In genomic region chrX:84454473-84454872, GRCm38 (mm10) we compare ENCODE assay signal across 8 mouse cellular contexts.
A peak's percentile ranks its signal among the peaks of the same experiment; 100 is the strongest.
DNase-seq lines count a peak whose midpoint lies in the region; ATAC-seq lines count a peak whose summit lies in the region.

No protein-coding gene starts in this region.

- DNase-seq in hindbrain, embryonic 10.5 days (ENCODE audit: low spot score), result peak; percentile 5
- DNase-seq in urinary bladder, postnatal 25 days (ENCODE audit: low spot score), result peak; percentile 3
- no peak for DNase-seq in urinary bladder, adult 2 months (ENCODE audit: low spot score)
- peak; percentile 26 for DNase-seq in embryonic facial prominence, embryonic 11.5 days (ENCODE audit: low spot score)
- peak; percentile 23 for DNase-seq in neural tube, embryonic 11.5 days (ENCODE audit: low spot score)
- no peak for DNase-seq in ovary, postnatal 10 days (ENCODE audit: low spot score)
- DNase-seq in left cerebral cortex, adult 9 months (ENCODE audit: low spot score in 2 of 2), result no peak

- no peaks in the 10 kb centered on the region for H3K9me3 ChIP-seq in hindbrain, embryonic 10.5 days
- no peaks in the 10 kb centered on the region for H3K9me3 ChIP-seq in hindbrain, embryonic 13.5 days
- H3K9me3 ChIP-seq in embryonic facial prominence, embryonic 11.5 days (replicated peaks; ENCODE audit: control insufficient read depth, low read length), result no peaks in the 10 kb centered on the region
- no peaks in the 10 kb centered on the region for H3K9me3 ChIP-seq in neural tube, embryonic 11.5 days (ENCODE audit: control insufficient read depth, low read length)

- H3K27ac ChIP-seq in hindbrain, embryonic 10.5 days, result no peak overlapping the region
- H3K27ac ChIP-seq in hindbrain, embryonic 13.5 days, result no peak overlapping the region
- H3K27ac ChIP-seq in embryonic facial prominence, embryonic 11.5 days (replicated peaks; ENCODE audit: low read depth, low read length), result no peak overlapping the region
- H3K27ac ChIP-seq in neural tube, embryonic 11.5 days (ENCODE audit: low read depth, low read length), result no peak overlapping the region

- H3K4me2 ChIP-seq in hindbrain, embryonic 13.5 days, result no peak overlapping the region
- no peak overlapping the region for H3K4me2 ChIP-seq in embryonic facial prominence, embryonic 11.5 days (ENCODE audit: low read depth, low read length)
- H3K4me2 ChIP-seq in neural tube, embryonic 11.5 days (ENCODE audit: low read depth), result no peak overlapping the region

- no peaks in the 10 kb centered on the region for H3K27me3 ChIP-seq in hindbrain, embryonic 10.5 days (ENCODE audit: insufficient read depth, poor library complexity, severe bottlenecking)
- H3K27me3 ChIP-seq in hindbrain, embryonic 13.5 days, result no peaks in the 10 kb centered on the region
- H3K27me3 ChIP-seq in embryonic facial prominence, embryonic 11.5 days (ENCODE audit: control insufficient read depth, insufficient read depth, low read length), result no peaks in the 10 kb centered on the region
- H3K27me3 ChIP-seq in neural tube, embryonic 11.5 days (ENCODE audit: control insufficient read depth, insufficient read depth, low read length), result no peaks in the 10 kb centered on the region

- WGBS in hindbrain, embryonic 10.5 days, result 81% methylated on average over 1 of the region's 1 CpGs
- WGBS in hindbrain, embryonic 13.5 days, result 93% methylated on average over 1 of the region's 1 CpGs
- 77% methylated on average over 1 of the region's 1 CpGs for WGBS in embryonic facial prominence, embryonic 11.5 days
- 84% methylated on average over 1 of the region's 1 CpGs for WGBS in neural tube, embryonic 11.5 days

- H3K4me1 ChIP-seq in hindbrain, embryonic 10.5 days (replicated peaks), result no peaks in the 10 kb centered on the region
- no peaks in the 10 kb centered on the region for H3K4me1 ChIP-seq in hindbrain, embryonic 13.5 days (replicated peaks)
- no peaks in the 10 kb centered on the region for H3K4me1 ChIP-seq in embryonic facial prominence, embryonic 11.5 days (ENCODE audit: control insufficient read depth, insufficient read depth, low read length)
- H3K4me1 ChIP-seq in neural tube, embryonic 11.5 days (ENCODE audit: control insufficient read depth, insufficient read depth, low read length), result no peaks in the 10 kb centered on the region

- H3K9ac ChIP-seq in hindbrain, embryonic 13.5 days, result no peak overlapping the region
- H3K9ac ChIP-seq in embryonic facial prominence, embryonic 11.5 days (replicated peaks; ENCODE audit: low read length), result no peak overlapping the region
- no peak overlapping the region for H3K9ac ChIP-seq in neural tube, embryonic 11.5 days (ENCODE audit: low read length)

- no peaks in the 10 kb centered on the region for H3K36me3 ChIP-seq in hindbrain, embryonic 10.5 days
- H3K36me3 ChIP-seq in hindbrain, embryonic 13.5 days, result no peaks in the 10 kb centered on the region
- H3K36me3 ChIP-seq in embryonic facial prominence, embryonic 11.5 days (replicated peaks; ENCODE audit: control insufficient read depth, insufficient read depth, low read depth, low read length), result no peaks in the 10 kb centered on the region
- H3K36me3 ChIP-seq in neural tube, embryonic 11.5 days (ENCODE audit: control insufficient read depth, insufficient read depth, low read length), result no peaks in the 10 kb centered on the region

- ATAC-seq in hindbrain, embryonic 13.5 days (ENCODE audit: low FRiP score), result no peak
- ATAC-seq in embryonic facial prominence, embryonic 11.5 days (replicated peaks; ENCODE audit: insufficient number of reproducible peaks, low FRiP score, low TSS enrichment, low read depth), result no peak
- ATAC-seq in neural tube, embryonic 11.5 days (ENCODE audit: insufficient read depth, low FRiP score, low TSS enrichment), result no peak

- H3K4me3 ChIP-seq in hindbrain, embryonic 10.5 days, result no peak overlapping the region
- no peak overlapping the region for H3K4me3 ChIP-seq in hindbrain, embryonic 13.5 days
- H3K4me3 ChIP-seq in embryonic facial prominence, embryonic 11.5 days (ENCODE audit: low read depth, low read length), result no peak overlapping the region
- no peak overlapping the region for H3K4me3 ChIP-seq in neural tube, embryonic 11.5 days (ENCODE audit: low read depth, low read length)

Comparison
In these comparisons a context has a peak if more than half of its experiments do, and no peak if none do; other contexts are left out.
1. DNase-seq: peak in hindbrain, embryonic 10.5 days (single experiment), urinary bladder, postnatal 25 days (single experiment), embryonic facial prominence, embryonic 11.5 days (single experiment) and neural tube, embryonic 11.5 days (single experiment); none in urinary bladder, adult 2 months (single experiment), ovary, postnatal 10 days (single experiment) and left cerebral cortex, adult 9 months (0 of 2).